ENCODE assay signal across 8 mouse cellular contexts in the genomic region with DNA sequence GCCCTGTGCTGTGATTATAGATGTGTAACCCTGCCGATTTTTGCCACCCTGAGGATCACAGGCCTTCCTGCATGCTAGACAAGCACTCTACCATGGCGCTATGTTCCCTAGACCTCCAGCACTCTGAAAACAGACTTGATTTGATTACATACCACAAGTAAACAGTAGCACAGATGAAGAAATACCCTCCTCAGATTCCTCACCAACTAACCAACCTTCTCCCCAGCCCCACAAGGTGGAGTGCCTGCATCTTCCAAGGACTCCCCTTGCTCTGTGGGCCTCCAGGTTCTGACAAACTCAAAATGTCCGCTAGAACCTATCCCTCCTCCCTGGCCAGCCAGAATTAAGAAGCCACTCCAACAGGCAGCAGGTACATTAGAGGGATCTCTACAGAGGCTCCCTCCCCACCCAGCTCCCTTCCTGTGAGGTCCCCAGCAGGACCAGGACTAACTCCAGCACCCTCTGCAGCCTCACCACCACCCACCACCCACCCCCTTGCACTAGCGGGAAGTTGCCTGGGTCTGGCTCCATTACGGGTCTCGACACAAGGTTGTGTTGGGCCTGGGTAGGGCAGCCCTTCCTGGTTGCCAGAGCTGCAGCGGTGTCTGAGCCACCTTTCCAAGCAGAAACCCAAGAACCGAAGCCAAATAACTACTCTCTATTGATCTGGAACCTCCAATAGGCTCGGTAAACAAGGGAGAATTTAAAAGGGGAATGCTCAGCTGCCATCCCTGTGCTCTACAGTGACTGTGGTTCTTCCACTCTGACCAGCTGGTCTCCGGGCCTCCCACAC. TPM values are rescaled to one million over a fixed set of nuclear protein-coding genes. Genes with fewer than 3 reads are reported as not detected.
DNase-seq lines count a peak whose midpoint lies in the region; ATAC-seq and TF ChIP-seq lines count a peak whose summit lies in the region.

No protein-coding gene starts in this region.

- no peaks in the 10 kb centered on the region for H3K9me3 ChIP-seq in G1E (replicated peaks)
- no peaks in the 10 kb centered on the region for H3K9me3 ChIP-seq in limb, embryonic 10.5 days (replicated peaks)
- H3K9me3 ChIP-seq in neural tube, embryonic 12.5 days = no peaks in the 10 kb centered on the region

- peak overlapping the region; percentile 63 for H3K4me3 ChIP-seq in kidney, adult 2 months (ENCODE audit: insufficient read depth, low read depth, low read length)
- peak overlapping the region; percentile 71 for H3K4me3 ChIP-seq in G1E (ENCODE audit: low read depth, low read length)
- peak overlapping the region; percentile 36 for H3K4me3 ChIP-seq in embryonic fibroblast, embryonic 13.5 days (ENCODE audit: insufficient read depth, low read length)
- H3K4me3 ChIP-seq in limb, embryonic 10.5 days = peak overlapping the region; percentile 61
- peak overlapping the region; percentile 48 for H3K4me3 ChIP-seq in neural tube, embryonic 12.5 days

- intact Hi-C loops in left cerebral cortex, postnatal 25 days (cut with DNase I) = loop anchor here (5.0 to 10.0 kb wide), 2 partner anchors 510 to 593 kb away; no protein-coding TSS in a partner anchor

- H3K27me3 ChIP-seq in kidney, adult 2 months (replicated peaks; ENCODE audit: control insufficient read depth, insufficient read depth, low read length) = no peaks in the 10 kb centered on the region
- H3K27me3 ChIP-seq in G1E (ENCODE audit: insufficient read depth, low read length) = peaks cover 64% of the 10 kb centered on the region
- peaks cover 11% of the 10 kb centered on the region for H3K27me3 ChIP-seq in limb, embryonic 10.5 days (ENCODE audit: low read depth, poor library complexity, severe bottlenecking)
- no peaks in the 10 kb centered on the region for H3K27me3 ChIP-seq in neural tube, embryonic 12.5 days (replicated peaks)

- H3K27ac ChIP-seq in kidney, adult 2 months (ENCODE audit: insufficient read depth, low read depth, low read length) = peak overlapping the region; percentile 88
- no peak overlapping the region for H3K27ac ChIP-seq in embryonic fibroblast, embryonic 13.5 days (ENCODE audit: insufficient read depth, low read length)
- H3K27ac ChIP-seq in limb, embryonic 10.5 days = peak overlapping the region; percentile 94
- peak overlapping the region; percentile 46; the same call in 1 of the 2 replicates for H3K27ac ChIP-seq in neural tube, embryonic 12.5 days

- DNase-seq in kidney, adult 2 months = no peak
- no peak for DNase-seq in kidney, adult 9 months
- DNase-seq in G1E (ENCODE audit: low spot score) = no peak
- peak; percentile 65 for DNase-seq in limb, embryonic 10.5 days (ENCODE audit: low spot score)
- no peak for DNase-seq in left cerebral cortex, postnatal 25 days (ENCODE audit: low spot score in 2 of 2)
- DNase-seq in left cerebral cortex, adult 8-10 months (ENCODE audit: low spot score in 2 of 2) = no peak

- peaks cover 6% of the 10 kb centered on the region; the same call in 1 of the 2 replicates for H3K4me1 ChIP-seq in kidney, adult 2 months (ENCODE audit: control insufficient read depth, insufficient read depth, low read length)
- peaks cover 45% of the 10 kb centered on the region for H3K4me1 ChIP-seq in G1E (ENCODE audit: insufficient read depth, low read depth, low read length)
- no peaks in the 10 kb centered on the region for H3K4me1 ChIP-seq in embryonic fibroblast, embryonic 13.5 days (ENCODE audit: control insufficient read depth, insufficient read depth, low read length)
- peaks cover 31% of the 10 kb centered on the region for H3K4me1 ChIP-seq in limb, embryonic 10.5 days
- peaks cover 22% of the 10 kb centered on the region for H3K4me1 ChIP-seq in neural tube, embryonic 12.5 days

- H3K9ac ChIP-seq in neural tube, embryonic 12.5 days = peak overlapping the region; percentile 68

- TF ChIP-seq POLR2A in kidney, adult 2 months (IDR thresholded peaks at IDR 0.05; ENCODE audit: low read depth, low read length) = no peak
- TF ChIP-seq POLR2A in embryonic fibroblast, embryonic 13.5 days (IDR thresholded peaks at IDR 0.05; ENCODE audit: low read depth, low read length) = no peak

- no peaks in the 10 kb centered on the region for H3K36me3 ChIP-seq in kidney, adult 2 months (ENCODE audit: control insufficient read depth, insufficient read depth, low read length)
- no peaks in the 10 kb centered on the region for H3K36me3 ChIP-seq in G1E (replicated peaks)
- H3K36me3 ChIP-seq in limb, embryonic 10.5 days = no peaks in the 10 kb centered on the region
- no peaks in the 10 kb centered on the region for H3K36me3 ChIP-seq in neural tube, embryonic 12.5 days

- 0 out of 2 replicates have a peak, but pooled peaks have one; percentile 1 for TF ChIP-seq CTCF in kidney, adult 2 months (conservative IDR thresholded peaks at IDR 0.05; ENCODE audit: insufficient read depth, insufficient read length, low read depth, low read length)
- TF ChIP-seq CTCF in G1E (IDR thresholded peaks at IDR 0.05; ENCODE audit: low read depth, low read length) = no peak
- no peak for TF ChIP-seq CTCF in embryonic fibroblast, embryonic 13.5 days (IDR thresholded peaks at IDR 0.05; ENCODE audit: borderline replicate concordance, insufficient read depth, low read length)

- no peak for ATAC-seq in G1E (ENCODE audit: extremely low read depth, insufficient number of reproducible peaks, low FRiP score, poor library complexity, severe bottlenecking)
- peak; percentile 37 for ATAC-seq in neural tube, embryonic 12.5 days (ENCODE audit: low FRiP score, low read depth)

- peak overlapping the region; percentile 76 for H3K4me2 ChIP-seq in neural tube, embryonic 12.5 days (replicated peaks)

- 20% methylated on average over 10 of the region's 10 CpGs for WGBS in kidney, adult 2 months
- WGBS in limb, embryonic 10.5 days = 20% methylated on average over 10 of the region's 10 CpGs
- 18% methylated on average over 10 of the region's 10 CpGs for WGBS in neural tube, embryonic 12.5 days

RNA-seq across cellular contexts. Expression of a gene that starts 41.9 kb away (rescaled TPM):
- 9.6 and 12.1 TPM in 2 replicates for polyA plus RNA-seq in kidney, adult 2 months (2012; rRNA removed)
- total RNA-seq in G1E (2014; fragmentation: Nextera tagmentation) = 34.9 and 39.0 TPM in 2 replicates
- 47.7 and 57.1 TPM in 2 replicates for total RNA-seq in G1E (2017)
- 8.2 and 9.0 TPM in 2 replicates for polyA plus RNA-seq in G1E (2012)
- 66.3 and 69.4 TPM in 2 replicates for polyA plus RNA-seq in embryonic fibroblast, embryonic 13.5 days (2011; ENCODE audit: insufficient read length, low read depth, missing spikeins)
- 17.0 and 19.2 TPM in 2 replicates for polyA plus RNA-seq in limb, embryonic 10.5 days (2016; fragmentation: Nextera tagmentation; extraction: Ambion mirVana)
- 27.9 and 31.0 TPM in 2 replicates for polyA plus RNA-seq in neural tube, embryonic 12.5 days (2016; fragmentation: Nextera tagmentation; extraction: Ambion mirVana)
- total RNA-seq in left cerebral cortex, postnatal 25 days (2021) = 10 to 100 TPM; 32.6 to 33.6 TPM
- 10 to 100 TPM; 32.2 to 34.0 (median 33.1) TPM for total RNA-seq in left cerebral cortex, adult 8-10 months (2022)

RNA-seq across cellular contexts. Expression of a gene that starts 46.0 kb away (rescaled TPM):
- polyA plus RNA-seq in kidney, adult 2 months (2012; rRNA removed) = 324 and 348 TPM in 2 replicates
- total RNA-seq in G1E (2014; fragmentation: Nextera tagmentation) (1,182 and 1,327 TPM in 2 replicates), G1E (2017) (2,511 and 3,138 TPM in 2 replicates)
- polyA plus RNA-seq in G1E (2012) = 1,136 and 1,527 TPM in 2 replicates
- 542 and 820 TPM in 2 replicates for polyA plus RNA-seq in embryonic fibroblast, embryonic 13.5 days (2011; ENCODE audit: insufficient read length, low read depth, missing spikeins)
- 2,611 and 2,929 TPM in 2 replicates for polyA plus RNA-seq in limb, embryonic 10.5 days (2016; fragmentation: Nextera tagmentation; extraction: Ambion mirVana)
- polyA plus RNA-seq in neural tube, embryonic 12.5 days (2016; fragmentation: Nextera tagmentation; extraction: Ambion mirVana) = 3,506 and 3,654 TPM in 2 replicates
- 100 to 1,000 TPM; 301 to 318 TPM for total RNA-seq in left cerebral cortex, postnatal 25 days (2021)
- 100 to 1,000 TPM; 259 to 296 (median 268) TPM for total RNA-seq in left cerebral cortex, adult 8-10 months (2022)
